Mouse (Mus musculus) left cerebral cortex, postnatal 10 days (tissue): Measurements from ENCODE around the gene Gm4969. TPM values are rescaled to one million over a fixed set of nuclear protein-coding genes. Genes with fewer than 3 reads are reported as not detected.
"Not testable (repeated sequence)": the region's sequence is repeated elsewhere in the genome, so short reads cannot be mapped to it uniquely, and the experiment has no call there.

Source experiments
- DNase-seq, 2 experiments: peaks; one replicate each; pipeline ENCODE4 v3.0.0; 2021 to 2022; ENCODE audit warnings: low spot score in 2 of 2, mixed read lengths in 1 of 2; ENCODE audit errors: extremely low spot score in 1 of 2
- intact Hi-C: fragments of 180-260 bp; cut with DNase I; formaldehyde crosslinking; loops from one replicate; pipeline ENCODE4 v1.15.1; 2025
- total RNA-seq, 2 experiments: library from RNA; stranded (reverse); gene quantifications; 2 replicates each; pipeline ENCODE4 v1.2.3; 2021

The Gm4969 gene
- total RNA-seq, 2 experiments from 2014 or later: 1.5 to 3.1 TPM

GRCm38 (mm10) chr7:19078732-19079131 lies 39.4 kb downstream of the Gm4969 start:
- DNase-seq: no peak
- intact Hi-C loops: no loop called here

- DNase-seq: no peak
- intact Hi-C loops: no loop called here
Observed at GRCm38 (mm10) chr7:19077761-19078160, 40.4 kb downstream of the Gm4969 start.

- DNase-seq: no peak
- intact Hi-C loops: no loop called here
Observed at GRCm38 (mm10) chr7:19076586-19076991, 41.6 kb downstream of the Gm4969 start.

GRCm38 (mm10) chr7:19075723-19076585 lies 42.2 kb downstream of the Gm4969 start, which contains the start of gene Dmwd:
TSS of gene Dmwd (plus strand) at chr7:19076227.
- intact Hi-C loops: no loop called here
- peak; percentile 98 for DNase-seq

- intact Hi-C loops: no loop called here
- no peak for DNase-seq
Observed at GRCm38 (mm10) chr7:19075231-19075630, 42.9 kb downstream of the Gm4969 start.

GRCm38 (mm10) chr7:19074494-19074893 lies 43.7 kb downstream of the Gm4969 start:
- intact Hi-C loops: loop anchor here (5.0 kb wide), 1 partner anchor 42 kb away; no protein-coding TSS in a partner anchor
- no peak for DNase-seq

GRCm38 (mm10) chr7:19073504-19073903 lies 44.7 kb downstream of the Gm4969 start:
- peak in 1 of 2 experiments; percentile 54 for DNase-seq
- intact Hi-C loops: loop anchor here (5.0 kb wide), 1 partner anchor 41 kb away; no protein-coding TSS in a partner anchor

- DNase-seq: not testable (repeated sequence)
- intact Hi-C loops: loop anchor here (5.0 kb wide), 1 partner anchor 39 kb away; no protein-coding TSS in a partner anchor
Observed at GRCm38 (mm10) chr7:19071024-19071423, 47.1 kb downstream of the Gm4969 start.

GRCm38 (mm10) chr7:19069500-19069899 lies 48.7 kb downstream of the Gm4969 start:
- peak in 1 of 2 experiments; percentile 33 for DNase-seq
- intact Hi-C loops: loop anchor here (5.0 to 10.0 kb wide), 2 partner anchors 38 to 145 kb away; partner anchors contain the start of gene Gpr4

GRCm38 (mm10) chr7:19068707-19069106 lies 49.5 kb downstream of the Gm4969 start:
- intact Hi-C loops: loop anchor here (5.0 to 10.0 kb wide), 2 partner anchors 39 to 146 kb away; partner anchors contain the start of gene Gpr4
- peak in 1 of 2 experiments; percentile 57 for DNase-seq

- DNase-seq: peak in 1 of 2 experiments; percentile 48
- intact Hi-C loops: loop anchor here (5.0 to 10.0 kb wide), 2 partner anchors 39 to 147 kb away; partner anchors contain the start of gene Gpr4
Observed at GRCm38 (mm10) chr7:19067935-19068334, 50.2 kb downstream of the Gm4969 start.

- intact Hi-C loops: loop anchor here (5.0 to 10.0 kb wide), 2 partner anchors 40 to 148 kb away; partner anchors contain the start of gene Gpr4
Observed at GRCm38 (mm10) chr7:19067063-19067462, 51.1 kb downstream of the Gm4969 start.

GRCm38 (mm10) chr7:19065896-19066295 lies 52.3 kb downstream of the Gm4969 start:
- intact Hi-C loops: loop anchor here (5.0 to 10.0 kb wide), 2 partner anchors 41 to 149 kb away; partner anchors contain the start of gene Gpr4
- DNase-seq: no peak

More at GRCm38 (mm10) chr7:19067063-19067462, 51.1 kb downstream of the Gm4969 start:
- peak in 1 of 2 experiments; percentile 43 for DNase-seq

- DNase-seq: no peak
- intact Hi-C loops: no loop called here
Observed at GRCm38 (mm10) chr7:19057405-19057804, 60.8 kb downstream of the Gm4969 start.

- intact Hi-C loops: no loop called here
- DNase-seq: no peak
Observed at GRCm38 (mm10) chr7:19055108-19055507, 63.1 kb downstream of the Gm4969 start.

GRCm38 (mm10) chr7:19054777-19055076 lies 63.4 kb downstream of the Gm4969 start:
- no peak for DNase-seq
- intact Hi-C loops: no loop called here

- intact Hi-C loops: no loop called here
- DNase-seq: peak in 1 of 2 experiments; percentile 73
Observed at GRCm38 (mm10) chr7:19054047-19054776, 64.0 kb downstream of the Gm4969 start, which contains the start of gene Rsph6a. TSS of gene Rsph6a (plus strand) at chr7:19054690.

- intact Hi-C loops: no loop called here
- DNase-seq: no peak
Observed at GRCm38 (mm10) chr7:19053136-19053532, 65.0 kb downstream of the Gm4969 start.
